Mouse (Mus musculus): ENCODE data around the gene Plxnb2. TPM values are rescaled to one million over a fixed set of nuclear protein-coding genes. Genes with fewer than 3 reads are reported as not detected.

Gene Plxnb2
- polyA plus RNA-seq, 1 experiment from 2014 or later: 128 TPM

DNA sequence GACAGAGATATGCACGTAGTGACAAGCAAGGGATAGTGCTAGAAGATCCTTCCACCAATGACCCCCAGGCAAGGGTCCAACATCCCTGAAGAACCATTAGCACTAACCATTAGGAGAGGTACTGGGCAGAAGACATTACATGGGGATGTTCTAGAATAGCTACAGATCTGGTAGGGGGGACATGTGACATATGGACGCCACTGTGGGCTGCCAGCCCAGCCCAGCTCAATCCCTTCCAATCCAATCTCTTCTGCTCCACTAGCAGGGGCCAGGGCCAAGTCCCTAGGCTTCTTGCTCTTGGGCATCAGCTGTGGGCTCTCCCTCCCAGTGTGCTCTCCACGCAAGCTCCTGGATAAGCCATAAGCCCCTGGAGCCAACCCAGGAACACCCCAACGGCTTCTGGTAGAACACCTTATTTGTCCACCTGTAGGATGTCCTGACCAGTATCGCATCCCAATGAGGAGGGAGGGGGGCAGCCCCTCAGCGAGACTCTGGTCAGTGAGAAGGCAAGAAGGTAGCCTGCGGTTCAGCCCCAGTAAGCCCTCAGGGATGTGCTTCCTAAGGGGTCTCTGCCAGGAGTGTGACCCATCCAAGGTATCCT, 2.2 kb downstream of the Plxnb2 start:
- H3K27me3 ChIP-seq: no peaks in the 10 kb centered on the region
- no peak for ATAC-seq (ENCODE audit: borderline replicate concordance, extremely low read depth, low FRiP score, low TSS enrichment)
- H3K36me3 ChIP-seq: no peaks in the 10 kb centered on the region
- peaks cover 81% of the 10 kb centered on the region for H3K4me1 ChIP-seq
- peak overlapping the region; percentile 87 for H3K4me3 ChIP-seq
- H3K4me2 ChIP-seq: peak overlapping the region; percentile 96
- no peaks in the 10 kb centered on the region for H3K9me3 ChIP-seq
- peak overlapping the region; percentile 85 for H3K9ac ChIP-seq
- WGBS: 61% methylated on average over 7 of the region's 7 CpGs
- peak overlapping the region; percentile 96 for H3K27ac ChIP-seq

DNA sequence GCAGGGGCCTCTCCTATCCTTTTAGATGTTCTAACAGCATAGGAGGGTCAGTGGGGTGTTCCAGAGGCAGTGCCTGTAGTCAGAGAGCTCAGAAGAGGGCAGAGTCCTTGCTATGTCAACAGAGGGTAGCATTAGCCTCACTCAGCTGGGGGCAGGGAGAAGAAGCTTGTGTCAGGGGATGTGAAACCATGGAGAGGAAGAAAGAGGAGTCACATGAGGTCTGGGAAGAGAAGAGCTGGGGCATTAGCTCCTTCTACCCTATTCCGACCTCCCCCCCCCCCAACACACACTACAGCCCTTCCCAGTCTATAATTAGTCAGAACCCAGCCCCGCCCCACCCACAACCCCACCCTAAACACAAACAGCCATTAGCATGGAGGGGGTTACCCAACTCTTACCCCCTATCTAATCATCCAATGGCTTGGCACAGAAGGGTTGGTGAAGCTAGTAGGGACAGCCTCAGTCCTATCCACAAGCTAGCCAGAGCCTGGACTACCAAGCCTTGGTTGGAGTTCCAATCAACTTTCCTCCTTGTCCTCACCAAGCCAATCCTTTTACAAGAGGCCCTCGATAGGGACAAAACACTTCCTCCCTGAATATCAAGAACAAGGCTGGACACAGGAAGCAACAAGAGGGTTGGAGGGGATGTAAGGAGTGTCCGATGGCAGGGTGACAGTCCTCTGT, 2.9 kb downstream of the Plxnb2 start:
- no peaks in the 10 kb centered on the region for H3K27me3 ChIP-seq
- H3K9ac ChIP-seq: no peak overlapping the region
- 57% methylated on average over 4 of the region's 4 CpGs for WGBS
- H3K4me3 ChIP-seq: peak overlapping the region; percentile 87; the same call in 1 of the 2 replicates
- H3K4me1 ChIP-seq: peaks cover 86% of the 10 kb centered on the region
- no peaks in the 10 kb centered on the region for H3K9me3 ChIP-seq
- H3K36me3 ChIP-seq: no peaks in the 10 kb centered on the region
- H3K4me2 ChIP-seq: peak overlapping the region; percentile 96
- peak overlapping the region; percentile 96 for H3K27ac ChIP-seq
- no peak for ATAC-seq (ENCODE audit: borderline replicate concordance, extremely low read depth, low FRiP score, low TSS enrichment)

DNA sequence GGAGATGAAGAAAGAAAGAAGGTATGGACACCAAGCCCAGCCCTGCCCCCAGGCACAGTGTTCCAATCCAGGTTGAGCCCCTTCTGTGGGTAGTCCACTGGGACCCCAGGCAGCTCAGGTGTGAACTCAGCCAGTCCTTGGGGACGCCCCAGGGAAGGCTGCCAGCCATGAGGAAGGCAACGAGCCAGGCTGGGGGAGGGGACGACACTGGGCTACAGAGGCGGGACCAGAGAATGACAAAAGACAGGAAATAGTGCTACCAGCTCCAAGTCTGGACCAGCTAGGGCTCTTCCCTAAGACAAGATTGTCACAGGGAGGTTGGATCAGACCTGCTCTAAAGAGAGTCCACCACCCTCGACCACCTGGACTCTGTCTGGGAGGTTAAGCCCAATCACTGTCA, 3.5 kb downstream of the Plxnb2 start:
- WGBS: 8% methylated on average over 5 of the region's 5 CpGs
- Histone ChIP-seq H3K27me3 (no peaks in the 10 kb centered on the region), H3K4me1 (peaks cover 86% of the 10 kb centered on the region), H3K9ac (peak overlapping the region; percentile 1; the same call in 1 of the 2 replicates), H3K9me3 (no peaks in the 10 kb centered on the region), H3K4me2 (peak overlapping the region; percentile 96), H3K4me3 (no peak overlapping the region; the same call in 1 of the 2 replicates), H3K27ac (peak overlapping the region; percentile 96), H3K36me3 (no peaks in the 10 kb centered on the region)
- no peak for ATAC-seq (ENCODE audit: borderline replicate concordance, extremely low read depth, low FRiP score, low TSS enrichment)

DNA sequence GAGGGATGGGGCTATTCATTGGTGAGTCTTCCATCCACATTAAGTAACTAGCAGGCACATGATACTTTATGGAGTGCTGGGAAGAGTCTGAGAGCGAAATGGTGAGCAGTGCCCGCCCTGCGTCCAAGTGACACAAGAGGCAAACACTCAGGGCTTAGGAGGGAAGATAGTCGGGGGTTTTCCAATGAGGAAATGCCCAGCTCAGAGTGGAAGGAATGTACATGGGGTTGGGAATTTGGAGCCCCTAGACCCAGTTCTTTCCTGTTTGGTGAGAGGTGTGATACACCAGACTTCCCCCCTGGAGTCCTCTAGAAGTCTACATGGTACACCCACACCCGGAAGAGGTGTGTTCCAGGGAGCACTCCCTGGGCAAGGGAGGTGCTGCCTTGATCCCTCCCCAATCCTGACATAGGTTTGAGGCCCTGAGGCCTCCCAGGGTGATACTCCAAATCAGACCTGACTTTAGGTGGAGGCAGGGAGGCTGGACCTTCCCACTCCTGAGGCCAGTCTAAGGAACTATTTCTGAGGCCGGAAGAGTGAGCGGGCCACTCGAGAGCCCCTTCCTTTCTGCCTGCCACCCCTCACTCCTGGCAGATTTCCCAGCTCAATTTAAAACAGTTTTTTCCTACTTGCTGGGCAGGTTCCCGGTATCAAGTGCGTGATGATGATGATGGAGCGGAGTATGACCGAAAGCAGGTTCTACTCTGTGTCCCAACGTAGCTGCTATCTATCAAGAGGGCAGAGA, 5.0 kb downstream of the Plxnb2 start:
- Histone ChIP-seq H3K4me2 (peak overlapping the region; percentile 27), H3K4me1 (peaks cover 88% of the 10 kb centered on the region), H3K27me3 (no peaks in the 10 kb centered on the region), H3K9ac (no peak overlapping the region), H3K4me3 (no peak overlapping the region), H3K36me3 (no peaks in the 10 kb centered on the region), H3K9me3 (no peaks in the 10 kb centered on the region), H3K27ac (peak overlapping the region; percentile 69)
- no peak for ATAC-seq (ENCODE audit: borderline replicate concordance, extremely low read depth, low FRiP score, low TSS enrichment)
- WGBS: 41% methylated on average over 13 of the region's 13 CpGs

DNA sequence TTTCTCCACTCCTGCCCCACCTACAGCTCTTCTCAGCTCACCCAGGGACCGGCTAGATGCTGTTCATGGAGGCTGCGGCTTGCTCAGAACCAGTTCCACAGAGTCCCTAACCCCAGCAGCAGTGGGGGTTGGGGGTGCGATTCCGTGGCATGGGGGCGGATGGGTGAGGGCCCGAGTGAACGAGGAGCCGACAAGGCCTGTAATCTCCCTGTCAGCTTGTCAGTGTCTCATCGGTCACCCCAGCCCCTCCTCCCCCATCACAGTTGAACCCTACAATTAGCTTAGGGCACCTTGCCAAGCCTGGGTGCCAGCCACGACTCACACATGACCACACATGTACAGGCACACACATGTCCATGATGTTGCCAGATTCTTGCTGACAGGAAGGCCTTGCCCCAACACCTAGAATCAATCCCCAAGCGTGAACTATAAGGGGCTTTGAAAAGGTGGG, 5.7 kb downstream of the Plxnb2 start:
- Histone ChIP-seq H3K4me2 (0 out of 2 replicates have a peak overlapping the region, but pooled peaks have one; percentile 99), H3K36me3 (no peaks in the 10 kb centered on the region), H3K27me3 (no peaks in the 10 kb centered on the region), H3K4me1 (peaks cover 95% of the 10 kb centered on the region), H3K4me3 (no peak overlapping the region), H3K27ac (peak overlapping the region; percentile 69; the same call in 1 of the 2 replicates), H3K9me3 (no peaks in the 10 kb centered on the region), H3K9ac (no peak overlapping the region)
- ATAC-seq (ENCODE audit: borderline replicate concordance, extremely low read depth, low FRiP score, low TSS enrichment): no peak
- 42% methylated on average over 11 of the region's 11 CpGs for WGBS

DNA sequence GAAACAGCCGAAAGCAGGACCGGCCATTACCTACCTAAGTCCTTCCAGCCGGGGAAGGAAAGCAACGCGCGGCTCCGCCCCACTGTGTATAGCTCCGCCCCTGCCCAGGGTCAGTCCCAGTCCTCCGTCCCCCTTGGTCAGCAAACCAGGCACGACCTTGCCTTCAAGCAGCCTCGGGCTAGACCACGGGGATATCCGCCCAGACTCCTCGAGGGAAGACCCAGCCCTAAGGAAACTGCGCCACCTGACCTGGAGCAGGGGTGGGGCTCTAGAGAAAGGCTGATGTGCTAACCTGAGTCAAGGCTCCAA, 6.7 kb downstream of the Plxnb2 start:
- H3K27ac ChIP-seq: 0 out of 2 replicates have a peak overlapping the region, but pooled peaks have one; percentile 9
- H3K27me3 ChIP-seq: no peaks in the 10 kb centered on the region
- H3K9ac ChIP-seq: peak overlapping the region; percentile 65
- H3K9me3 ChIP-seq: no peaks in the 10 kb centered on the region
- peaks cover 100% of the 10 kb centered on the region for H3K4me1 ChIP-seq
- WGBS: 1% methylated on average over 15 of the region's 15 CpGs
- no peaks in the 10 kb centered on the region for H3K36me3 ChIP-seq
- peak overlapping the region; percentile 53 for H3K4me3 ChIP-seq
- ATAC-seq (ENCODE audit: borderline replicate concordance, extremely low read depth, low FRiP score, low TSS enrichment): peak; percentile 29; the same call in 1 of the 2 replicates
- H3K4me2 ChIP-seq: peak overlapping the region; percentile 99

DNA sequence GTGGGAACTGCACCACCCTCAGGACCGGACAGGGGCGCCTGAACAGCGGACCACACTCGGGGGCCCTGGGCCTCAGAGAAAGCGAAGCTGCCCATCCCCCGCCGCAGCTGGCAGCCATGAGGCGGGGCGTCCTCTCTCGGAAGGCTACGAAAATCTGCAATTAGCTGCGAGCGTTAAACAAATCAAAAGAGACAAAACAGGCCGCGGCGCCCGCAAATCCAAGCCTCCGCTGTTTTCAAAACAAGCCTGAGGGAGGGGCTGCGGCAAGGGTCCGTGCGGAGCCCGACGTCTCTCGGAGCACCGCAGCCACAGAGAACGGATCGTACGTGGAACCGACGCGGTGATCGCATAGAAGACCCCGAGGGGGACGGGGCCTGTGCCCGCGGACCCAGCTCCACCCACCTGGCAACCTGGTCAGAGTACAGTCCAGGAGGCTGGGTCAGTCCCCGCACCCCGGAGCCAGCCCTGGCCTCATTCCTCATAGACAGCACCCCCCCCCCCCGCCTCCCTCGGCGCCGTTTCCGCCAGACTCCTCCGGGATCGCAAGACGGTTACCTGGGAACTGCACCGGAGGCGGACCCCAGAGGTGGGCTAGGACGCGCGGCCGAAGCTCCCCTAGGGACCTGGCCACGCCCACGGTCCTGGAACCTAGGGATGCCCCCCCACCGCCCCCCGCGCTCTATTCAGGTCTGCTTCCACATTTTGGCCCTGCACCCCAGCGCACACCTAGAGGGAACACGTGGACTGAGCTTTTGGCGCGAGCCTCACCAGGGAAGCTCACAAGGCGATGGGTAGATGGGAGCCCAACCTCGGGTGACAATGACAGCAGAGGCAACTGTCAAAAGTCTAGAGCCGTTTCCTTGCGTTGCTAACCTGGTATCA, 7.3 kb downstream of the Plxnb2 start:
- peak overlapping the region; percentile 53 for H3K4me3 ChIP-seq
- ATAC-seq (ENCODE audit: borderline replicate concordance, extremely low read depth, low FRiP score, low TSS enrichment): 0 out of 2 replicates have a peak, but pooled peaks have one; percentile 3
- H3K27me3 ChIP-seq: no peaks in the 10 kb centered on the region
- WGBS: under 1% methylated on average over 64 of the region's 65 CpGs
- peaks cover 2% of the 10 kb centered on the region for H3K36me3 ChIP-seq
- H3K27ac ChIP-seq: peak overlapping the region; percentile 46
- peak overlapping the region; percentile 99 for H3K4me2 ChIP-seq
- H3K4me1 ChIP-seq: peaks cover 97% of the 10 kb centered on the region
- H3K9ac ChIP-seq: peak overlapping the region; percentile 65
- no peaks in the 10 kb centered on the region for H3K9me3 ChIP-seq

DNA sequence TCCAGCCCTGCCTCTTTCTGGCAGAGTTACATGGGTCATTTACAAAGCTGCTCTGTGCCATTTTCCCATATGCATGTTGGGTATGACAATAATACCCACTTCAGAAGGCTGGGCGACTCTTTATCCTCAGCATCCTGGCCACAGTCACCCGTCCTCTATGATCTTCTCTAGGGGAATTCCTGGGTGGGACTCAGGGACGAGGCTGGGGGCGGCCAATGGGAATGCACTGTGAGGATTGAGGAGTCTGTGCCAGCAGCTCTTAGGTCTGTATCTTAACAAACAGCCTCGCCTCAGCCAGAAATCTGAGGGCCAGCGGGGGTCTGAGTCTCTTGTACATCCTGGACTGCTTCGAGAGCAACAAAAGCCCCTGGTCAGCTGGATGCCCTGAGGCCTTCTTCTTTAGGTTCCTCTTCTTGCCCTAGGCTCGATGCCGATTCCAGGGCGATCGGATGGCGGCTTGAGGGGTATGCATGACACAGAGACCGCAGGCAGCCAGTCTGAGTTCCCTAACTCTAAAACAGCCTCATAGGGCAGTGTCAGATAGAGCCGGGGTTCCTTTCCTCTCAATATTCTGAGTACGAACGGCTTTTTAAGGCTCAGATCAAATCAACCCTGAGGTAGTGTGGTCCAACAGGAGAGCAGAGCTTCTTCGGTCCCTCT, 8.2 kb downstream of the Plxnb2 start:
- ATAC-seq (ENCODE audit: borderline replicate concordance, extremely low read depth, low FRiP score, low TSS enrichment): no peak
- H3K4me2 ChIP-seq: peak overlapping the region; percentile 99
- peak overlapping the region; percentile 46 for H3K27ac ChIP-seq
- H3K9me3 ChIP-seq: no peaks in the 10 kb centered on the region
- peaks cover 88% of the 10 kb centered on the region for H3K4me1 ChIP-seq
- peak overlapping the region; percentile 65 for H3K9ac ChIP-seq
- 57% methylated on average over 17 of the region's 17 CpGs for WGBS
- no peaks in the 10 kb centered on the region for H3K27me3 ChIP-seq
- peak overlapping the region; percentile 53 for H3K4me3 ChIP-seq
- H3K36me3 ChIP-seq: peaks cover 11% of the 10 kb centered on the region

DNA sequence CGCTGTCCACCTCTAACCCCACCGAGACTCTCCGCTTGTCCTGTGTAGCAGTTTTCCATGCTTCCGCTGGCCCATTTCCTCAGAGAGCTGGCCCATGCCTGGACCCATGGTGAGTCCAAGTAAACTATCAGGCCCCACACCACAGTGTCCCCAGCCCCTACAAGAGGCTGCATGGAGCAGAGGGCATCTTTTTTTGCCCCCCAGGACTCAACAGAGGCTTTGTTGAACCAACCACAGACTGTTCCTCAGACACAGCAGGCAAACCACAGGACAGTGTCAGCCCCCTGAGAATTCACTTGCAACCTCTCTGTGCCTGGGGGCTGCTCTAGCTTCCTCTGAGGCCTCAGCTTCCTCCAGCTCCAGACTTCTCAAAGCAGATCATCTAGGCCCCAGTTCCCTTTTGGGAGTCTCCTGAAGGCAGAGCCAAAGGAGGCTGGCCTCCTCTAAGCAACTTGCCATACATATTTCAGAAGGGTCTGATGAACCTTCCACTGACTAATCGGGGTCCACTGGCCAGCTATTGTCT, 9.0 kb downstream of the Plxnb2 start:
- Histone ChIP-seq H3K9ac (no peak overlapping the region), H3K27ac (no peak overlapping the region), H3K4me3 (no peak overlapping the region), H3K4me1 (peaks cover 80% of the 10 kb centered on the region), H3K9me3 (no peaks in the 10 kb centered on the region), H3K27me3 (no peaks in the 10 kb centered on the region), H3K4me2 (no peak overlapping the region), H3K36me3 (peaks cover 19% of the 10 kb centered on the region)
- 80% methylated on average over 5 of the region's 5 CpGs for WGBS
- ATAC-seq (ENCODE audit: borderline replicate concordance, extremely low read depth, low FRiP score, low TSS enrichment): no peak

DNA sequence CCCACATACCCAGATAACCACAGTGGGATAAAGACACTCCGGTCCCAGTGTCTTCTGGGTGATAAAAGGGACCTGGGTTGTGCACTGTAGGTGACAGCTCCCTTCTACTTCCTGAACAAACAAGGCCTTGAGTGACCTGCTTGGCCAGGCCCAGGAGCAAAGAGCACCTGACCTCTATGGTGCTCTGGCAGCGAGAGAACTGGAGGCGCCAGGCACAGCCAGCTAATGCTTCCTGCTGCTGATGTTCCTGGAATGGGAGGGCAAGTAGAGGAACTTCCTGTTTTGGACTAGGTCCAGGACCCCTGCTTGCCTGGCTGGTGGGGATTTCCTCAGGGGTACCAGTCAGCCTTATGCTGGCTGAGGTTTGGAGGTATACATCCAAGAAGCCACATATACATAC, 10.5 kb downstream of the Plxnb2 start:
- Histone ChIP-seq H3K4me1 (peaks cover 65% of the 10 kb centered on the region), H3K4me3 (no peak overlapping the region), H3K9me3 (no peaks in the 10 kb centered on the region), H3K27ac (peak overlapping the region; percentile 86), H3K9ac (peak overlapping the region; percentile 15; the same call in 1 of the 2 replicates), H3K4me2 (peak overlapping the region; percentile 12), H3K27me3 (no peaks in the 10 kb centered on the region), H3K36me3 (peaks cover 34% of the 10 kb centered on the region)
- 24% methylated on average over 3 of the region's 3 CpGs for WGBS
- ATAC-seq (ENCODE audit: borderline replicate concordance, extremely low read depth, low FRiP score, low TSS enrichment): no peak

All from lung, embryonic 15.5 days (tissue).